10 mouse cellular contexts compared by ENCODE assay signal in the genomic region with DNA sequence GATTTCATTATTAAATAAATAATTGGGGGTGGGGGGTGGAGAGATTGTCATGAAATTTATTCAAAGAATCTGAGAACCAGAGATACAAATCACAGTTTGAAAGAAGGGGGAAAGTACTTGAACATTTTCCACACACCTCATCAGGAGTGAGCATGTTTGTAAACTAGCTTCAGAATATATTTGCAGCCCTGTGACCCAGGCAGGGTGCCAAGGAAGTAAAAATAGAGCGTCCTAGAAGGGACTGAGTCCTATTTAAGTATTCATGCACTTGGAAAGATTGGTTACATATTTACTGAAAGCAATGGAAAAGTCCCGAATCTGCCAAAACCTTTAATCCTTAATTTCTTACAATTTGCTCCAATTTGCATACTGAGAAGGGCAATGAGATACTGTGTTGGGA. TPM values are rescaled to one million over a fixed set of nuclear protein-coding genes. Genes with fewer than 3 reads are reported as not detected.
A peak's percentile ranks its signal among the peaks of the same experiment; 100 is the strongest.
DNase-seq lines count a peak whose midpoint lies in the region; ATAC-seq and TF ChIP-seq lines count a peak whose summit lies in the region.
"Had no signal": no experiment of that assay in that cellular context is flagged by ENCODE, and none has a peak within 500 bp of the region (broad histone marks: within the 10 kb centered on the region; RNA-seq: fewer than 3 reads in every experiment).

No protein-coding gene starts in this region.

- H3K4me1 ChIP-seq in lung, adult 2 months (ENCODE audit: control insufficient read depth, insufficient read depth, low read length): no peaks in the 10 kb centered on the region
- H3K4me1 ChIP-seq in heart, embryonic 13.5 days: peaks cover 8% of the 10 kb centered on the region; the same call in 1 of the 2 replicates

- peak overlapping the region; percentile 24; the same call in 1 of the 2 replicates for H3K4me2 ChIP-seq in heart, embryonic 13.5 days

- peak; percentile 35 to 58 for DNase-seq in lung, adult 18-20 months
- DNase-seq in lung, adult 2 months: no peak
- peak; percentile 82 for DNase-seq in kidney, postnatal 14 days
- DNase-seq in c-Kit-positive CD71-positive TER-119-positive erythroid progenitor cells, embryonic 14.5 days (ENCODE audit: low spot score): no peak
- DNase-seq in urinary bladder, postnatal 25 days (ENCODE audit: low spot score): no peak
- no peak for DNase-seq in cerebellum, postnatal 10 days
- DNase-seq: cerebellum, adult 8-10 months had no signal

- no peak for TF ChIP-seq CTCF in lung, adult 2 months (IDR thresholded peaks at IDR 0.05; ENCODE audit: insufficient read depth, low read length)

- no peak for TF ChIP-seq POLR2A in lung, adult 2 months (IDR thresholded peaks at IDR 0.05; ENCODE audit: borderline replicate concordance, extremely low read depth, low read depth, low read length)

- H3K27me3 ChIP-seq in heart, embryonic 13.5 days (replicated peaks): no peaks in the 10 kb centered on the region
- H3K27me3 ChIP-seq: CH12.LX had no signal

- H3K9ac ChIP-seq in heart, embryonic 13.5 days: no peak overlapping the region

- no peaks in the 10 kb centered on the region for H3K36me3 ChIP-seq in heart, embryonic 13.5 days

- no peak for ATAC-seq in heart, embryonic 13.5 days (ENCODE audit: extremely low read depth, insufficient number of reproducible peaks, low FRiP score, low TSS enrichment)

- no peak overlapping the region for H3K4me3 ChIP-seq in lung, adult 2 months (replicated peaks; ENCODE audit: extremely low read depth, low read depth, low read length)
- H3K4me3 ChIP-seq in heart, embryonic 13.5 days: no peak overlapping the region

- WGBS in lung, adult 2 months: 51% methylated on average over 2 of the region's 2 CpGs
- WGBS in heart, embryonic 13.5 days: 44% methylated on average over 2 of the region's 2 CpGs

- peak overlapping the region; percentile 84 for H3K27ac ChIP-seq in heart, embryonic 13.5 days (replicated peaks)

- no peaks in the 10 kb centered on the region for H3K9me3 ChIP-seq in heart, embryonic 13.5 days

RNA-seq across cellular contexts. Expression of a gene that starts 3.3 kb away (rescaled TPM):
- 0.62 and 3.0 TPM in 2 replicates for polyA plus RNA-seq in lung, adult 2 months (2012; rRNA removed)
- polyA plus RNA-seq in heart, embryonic 13.5 days (2015; fragmentation: Nextera tagmentation; extraction: Ambion mirVana): 19.7 TPM in 2 replicates
- polyA plus RNA-seq: neural tube, embryonic 11.5 days had no signal

RNA-seq across cellular contexts. Expression of a gene that starts 20.6 kb away (rescaled TPM):
- 1.9 and 3.7 TPM in 2 replicates for polyA plus RNA-seq in lung, adult 2 months (2012; rRNA removed)
- polyA plus RNA-seq in heart, embryonic 13.5 days (2015; fragmentation: Nextera tagmentation; extraction: Ambion mirVana): 6.5 and 9.3 TPM in 2 replicates

Comparison
In these comparisons a context has a peak if more than half of its experiments do, and no peak if none do; other contexts are left out.
1. DNase-seq: peak in lung, adult 18-20 months (2 of 2) and kidney, postnatal 14 days (single experiment); none in lung, adult 2 months (single experiment), c-Kit-positive CD71-positive TER-119-positive erythroid progenitor cells, embryonic 14.5 days (single experiment), urinary bladder, postnatal 25 days (single experiment) and cerebellum, postnatal 10 days (0 of 2).